Mouse (Mus musculus) left cerebral cortex, postnatal 25 days (tissue): ENCODE data around the gene Snrpg. TPM values are rescaled to one million over a fixed set of nuclear protein-coding genes. Genes with fewer than 3 reads are reported as not detected.

ENCODE experiments used
- DNase-seq, 2 experiments: peaks; one replicate each; pipeline ENCODE4 v3.0.0; 2022; ENCODE audit warnings: low spot score in 2 of 2, mixed read lengths in 1 of 2
- intact Hi-C: fragments of 180-260 bp; cut with DNase I; formaldehyde crosslinking; loops from one replicate; pipeline ENCODE4 v1.15.1; 2025
- total RNA-seq, 2 experiments: library from RNA; stranded (reverse); gene quantifications; 2 replicates each; pipeline ENCODE4 v1.2.3; 2021

The Snrpg gene
- total RNA-seq, 2 experiments from 2014 or later: 58.9 to 62.2 TPM

DNA sequence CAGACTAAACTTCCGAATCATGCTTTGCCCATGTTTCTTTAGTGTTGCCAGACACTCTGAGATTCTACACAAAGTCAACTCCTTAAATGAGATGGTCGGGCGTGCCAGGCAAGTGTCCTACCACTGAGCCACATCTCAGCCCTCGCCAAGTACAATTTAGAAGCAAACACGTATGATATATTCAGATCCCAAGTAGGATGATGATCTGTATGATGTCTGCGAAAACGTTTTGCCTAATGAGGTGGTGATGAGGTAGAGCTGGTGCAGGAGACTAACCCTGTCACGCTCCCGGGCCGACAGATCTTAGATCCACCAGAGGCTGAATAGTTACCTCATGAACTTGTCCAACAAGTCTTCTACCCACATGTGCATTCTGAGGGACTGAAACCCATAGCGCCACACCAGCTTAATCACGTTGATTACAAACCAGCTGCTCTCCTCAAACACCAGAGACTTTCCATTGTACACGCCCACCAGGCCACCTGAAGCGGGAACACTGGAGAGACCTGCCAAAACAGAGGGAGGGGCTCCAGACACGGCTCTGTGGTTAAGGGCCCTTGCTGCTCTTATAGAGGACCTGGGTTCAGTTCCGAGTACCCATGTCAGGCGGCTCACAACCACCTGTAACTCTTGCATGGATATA is 23.1 kb downstream of the Snrpg start:
- no peak for DNase-seq
- intact Hi-C loops: no loop called here

DNA sequence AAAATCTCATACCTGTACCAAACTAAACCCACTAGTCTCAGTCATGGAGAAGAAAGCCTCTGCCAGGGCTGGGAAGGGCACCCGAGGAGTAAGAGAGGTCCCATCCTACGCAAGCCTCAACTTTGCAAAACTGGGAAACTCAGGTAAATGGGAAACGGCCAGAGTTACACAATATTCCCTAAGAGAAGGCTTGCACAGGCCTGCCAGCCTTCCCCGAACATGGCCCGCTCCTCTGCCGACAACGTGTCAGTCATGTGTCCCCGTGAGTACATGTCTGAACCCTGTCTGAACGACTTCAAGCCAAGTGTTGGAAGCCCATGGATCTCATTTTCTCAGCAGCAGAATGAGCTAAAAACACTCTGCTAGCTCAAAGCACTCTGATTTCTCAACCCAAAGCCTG is 23.9 kb downstream of the Snrpg start:
- no peak for DNase-seq
- intact Hi-C loops: no loop called here

DNA sequence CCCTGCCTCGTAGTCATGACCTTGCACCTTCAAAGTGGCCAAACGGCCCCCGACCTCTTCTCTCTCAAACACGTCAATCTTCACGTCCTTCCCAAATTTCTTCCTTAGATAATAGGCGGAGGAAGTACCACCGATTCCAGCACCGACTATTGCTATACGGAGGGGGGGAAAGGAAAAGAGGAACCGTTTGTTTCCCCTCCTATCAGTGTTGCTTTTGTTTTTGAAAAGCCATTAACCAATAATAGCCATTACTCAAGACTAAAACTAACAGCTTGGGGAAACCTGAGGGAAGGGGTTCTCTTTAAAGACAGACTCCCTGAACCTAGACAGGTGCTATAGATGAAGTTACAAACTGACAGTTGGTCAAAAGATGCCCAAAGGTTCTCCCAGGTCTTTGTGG is 24.9 kb downstream of the Snrpg start:
- intact Hi-C loops: loop anchor here (2.0 kb wide), 2 partner anchors 31 to 267 kb away; partner anchors contain the start of gene Fam136a

DNA sequence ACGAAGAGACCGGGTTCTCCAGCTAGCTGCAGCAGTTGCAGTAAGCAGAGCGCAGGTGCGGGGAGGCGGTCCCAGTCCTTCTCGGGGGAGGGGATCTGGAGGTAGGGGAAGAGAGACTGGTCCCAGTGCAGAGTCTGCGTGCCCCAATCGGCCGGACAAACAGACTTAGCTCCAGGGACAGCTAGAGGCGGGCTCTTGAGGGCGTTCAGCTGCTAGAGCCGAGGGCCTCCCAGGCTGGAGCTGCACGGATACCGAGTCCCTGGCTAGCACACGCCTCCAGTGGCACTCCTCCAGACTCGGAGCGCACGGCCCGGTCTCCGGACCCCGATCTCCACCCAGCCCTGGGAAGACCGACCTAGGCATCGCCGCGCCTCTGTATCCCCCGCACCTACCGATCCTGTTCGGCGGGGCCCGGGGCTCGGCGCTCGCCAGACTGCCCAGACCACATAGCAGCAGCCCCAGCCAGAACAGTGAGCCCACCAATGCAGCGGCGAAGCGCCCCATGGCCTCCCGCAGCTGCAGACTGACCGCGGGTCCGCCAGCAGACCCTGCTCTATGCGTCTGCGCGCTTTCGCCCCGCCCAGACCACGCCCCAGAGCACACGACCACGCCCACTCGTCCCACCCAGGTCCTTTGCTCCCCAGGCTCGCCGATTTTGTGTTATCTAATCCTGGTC is 25.6 kb downstream of the Snrpg start, which contains the start of gene Pcyox1:
Gene Pcyox1, minus strand, starts transcription at position 574 of the 676 bp plus-strand sequence.
- intact Hi-C loops: loop anchor here (2.0 kb wide), 2 partner anchors 32 to 268 kb away; partner anchors contain the start of gene Fam136a
- peak; percentile 87 to 89 for DNase-seq

More for the DNA sequence above, 24.9 kb downstream of the Snrpg start:
- DNase-seq: no peak

DNA sequence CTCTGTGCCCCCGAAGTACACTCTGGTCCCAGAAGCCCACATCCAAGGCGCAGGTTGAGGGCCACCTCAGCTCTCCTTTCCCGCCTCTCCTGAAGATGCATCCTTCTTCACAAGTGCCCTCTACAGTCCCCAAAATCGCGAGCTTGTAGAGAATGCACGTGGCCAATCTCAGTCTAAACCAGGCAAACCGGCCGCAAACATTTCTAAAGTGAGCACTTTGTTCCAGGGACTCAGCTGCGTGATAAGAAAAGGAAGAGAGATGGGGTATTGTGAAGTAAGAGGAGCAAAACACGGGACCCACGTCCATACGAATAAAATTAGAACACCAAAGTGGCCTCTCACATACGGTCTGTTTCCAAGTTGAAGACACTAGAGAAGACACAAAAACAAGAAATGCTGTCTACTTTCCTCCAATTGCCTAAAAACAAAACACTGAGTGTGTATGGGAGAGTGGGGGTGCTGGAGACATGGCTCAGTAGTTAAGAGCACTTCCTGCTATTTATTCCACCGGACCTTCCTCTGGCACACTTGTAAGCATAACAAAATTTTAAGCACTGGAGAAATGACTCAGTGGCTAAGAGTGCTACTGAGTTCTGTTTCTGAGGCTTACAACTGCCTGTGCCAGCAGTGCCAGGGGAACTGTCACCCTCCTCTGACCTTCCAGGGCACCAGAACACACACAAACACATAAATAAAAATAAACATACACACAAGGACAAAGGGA is 26.3 kb downstream of the Snrpg start:
- no peak for DNase-seq
- intact Hi-C loops: loop anchor here (2.0 kb wide), 2 partner anchors 33 to 269 kb away; partner anchors contain the start of gene Fam136a

DNA sequence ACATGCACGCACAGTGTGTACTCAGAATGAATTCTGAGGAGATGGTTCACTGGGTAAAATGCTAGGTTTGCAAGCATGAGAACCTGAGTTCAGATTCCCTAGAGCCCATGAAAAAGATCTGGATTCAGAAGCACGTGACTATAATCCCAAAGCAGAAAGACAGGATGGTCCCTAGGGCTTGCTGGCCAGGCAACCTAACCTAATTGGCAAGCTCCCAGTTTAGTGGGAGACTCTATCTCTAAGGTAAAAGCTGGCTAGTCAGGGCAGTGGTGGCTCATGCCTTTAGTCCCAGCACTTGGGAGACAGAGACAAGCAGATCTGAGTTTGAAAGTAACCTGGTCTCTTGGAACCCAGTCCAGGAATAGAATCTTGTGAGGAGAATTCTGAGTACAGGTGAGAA is 27.9 kb downstream of the Snrpg start:
- intact Hi-C loops: no loop called here
- DNase-seq: no peak

DNA sequence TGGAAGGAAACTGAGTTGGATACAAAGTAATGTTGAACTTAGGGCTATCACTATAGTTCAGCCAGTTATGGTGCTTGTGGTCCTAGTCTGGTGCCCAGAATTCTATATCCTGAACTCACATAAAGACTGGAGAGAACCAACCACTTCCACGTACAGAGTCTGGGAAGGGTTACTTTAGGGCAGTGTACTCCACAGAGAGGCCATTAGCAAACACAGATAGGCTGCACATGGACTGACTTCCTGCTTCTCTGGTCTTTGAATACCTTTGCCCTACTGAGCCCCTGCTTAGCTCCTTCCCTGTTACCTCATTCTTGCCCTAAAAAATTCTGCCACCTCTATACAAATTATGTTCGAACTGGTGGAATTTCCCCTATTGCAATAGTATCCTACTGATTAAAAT is 28.9 kb downstream of the Snrpg start:
- intact Hi-C loops: no loop called here

DNA sequence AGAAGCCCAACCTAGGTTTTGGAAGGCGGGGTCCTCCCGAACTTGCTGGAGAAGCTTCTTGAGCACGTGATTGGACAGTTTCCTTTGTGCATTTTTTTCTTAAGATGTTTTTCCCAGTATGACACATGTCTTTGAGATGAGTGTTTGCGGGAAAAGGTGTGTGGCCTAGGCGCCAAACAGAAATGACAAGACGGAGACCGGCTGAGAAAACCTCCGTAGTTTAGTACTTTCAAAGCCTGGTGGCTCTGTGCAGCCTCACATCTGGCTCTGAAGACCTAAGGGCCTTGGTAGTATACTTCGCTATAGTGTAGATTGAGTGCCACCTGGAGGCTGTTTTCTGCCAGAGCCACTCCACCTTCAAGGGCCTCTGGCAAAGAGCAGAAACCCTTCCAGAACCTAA is 29.9 kb downstream of the Snrpg start:
- peak; percentile 51 to 67 for DNase-seq
- intact Hi-C loops: no loop called here

More for the DNA sequence above, 28.9 kb downstream of the Snrpg start:
- no peak for DNase-seq

DNA sequence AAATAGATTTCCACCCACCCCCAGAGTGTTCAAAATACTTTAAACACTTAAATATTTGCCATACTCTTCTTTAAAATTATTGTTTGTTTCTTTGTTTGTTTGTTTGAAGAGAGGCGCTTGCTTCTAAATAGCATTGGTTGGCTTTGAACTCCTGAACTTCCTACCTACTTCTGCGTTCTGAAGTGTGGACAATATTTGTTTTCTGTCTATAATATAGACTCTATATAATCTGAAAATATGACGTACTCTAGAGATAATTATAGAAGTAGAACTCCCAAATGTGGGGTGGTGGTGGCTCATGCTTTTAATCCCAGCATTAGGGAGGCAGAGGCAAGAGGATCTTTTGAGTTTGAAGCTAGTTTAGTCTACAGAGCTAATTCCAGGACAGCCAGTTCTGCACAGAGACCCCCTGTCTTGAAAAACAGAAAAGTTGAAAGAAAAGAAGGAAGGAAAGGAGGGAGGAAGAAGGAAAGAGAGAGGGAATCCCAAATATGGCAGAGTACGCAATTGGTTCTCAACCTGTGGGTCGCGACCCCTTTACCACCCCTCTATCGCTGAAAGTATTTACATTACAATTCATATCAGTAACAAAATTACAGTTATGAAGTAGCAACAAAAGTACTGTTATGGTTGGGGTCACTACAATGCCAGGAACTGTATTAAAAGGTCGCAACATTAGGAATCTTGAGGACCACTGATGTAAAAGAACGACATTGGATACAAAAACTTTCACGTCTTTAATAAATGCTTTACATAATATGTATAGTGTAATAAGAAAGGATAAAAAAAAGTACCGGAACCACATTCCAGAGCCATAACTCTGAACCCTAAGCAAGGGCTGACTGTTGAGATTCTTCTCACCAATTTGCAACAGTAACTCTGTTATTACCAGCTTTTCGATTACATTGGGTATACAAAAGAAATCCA is 31.8 kb downstream of the Snrpg start:
- intact Hi-C loops: no loop called here
- no peak for DNase-seq

DNA sequence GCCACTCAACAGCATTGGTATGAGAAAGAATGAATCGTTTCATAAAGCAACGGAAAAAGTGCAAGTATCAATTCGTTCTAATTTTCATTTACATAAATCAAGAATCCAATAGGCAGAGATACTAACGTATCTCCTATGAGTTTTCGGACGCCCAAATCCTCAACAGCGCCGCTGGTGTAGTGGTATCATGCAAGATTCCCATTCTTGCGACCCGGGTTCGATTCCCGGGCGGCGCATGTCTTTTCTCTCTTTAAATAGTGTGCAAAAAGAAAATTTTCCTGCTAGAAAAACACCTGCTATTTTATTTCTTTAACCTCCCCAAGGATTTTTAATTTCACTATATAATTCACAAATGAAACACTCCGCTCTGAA is 32.6 kb downstream of the Snrpg start:
- peak; percentile 92 to 96 for DNase-seq
- intact Hi-C loops: no loop called here

DNA sequence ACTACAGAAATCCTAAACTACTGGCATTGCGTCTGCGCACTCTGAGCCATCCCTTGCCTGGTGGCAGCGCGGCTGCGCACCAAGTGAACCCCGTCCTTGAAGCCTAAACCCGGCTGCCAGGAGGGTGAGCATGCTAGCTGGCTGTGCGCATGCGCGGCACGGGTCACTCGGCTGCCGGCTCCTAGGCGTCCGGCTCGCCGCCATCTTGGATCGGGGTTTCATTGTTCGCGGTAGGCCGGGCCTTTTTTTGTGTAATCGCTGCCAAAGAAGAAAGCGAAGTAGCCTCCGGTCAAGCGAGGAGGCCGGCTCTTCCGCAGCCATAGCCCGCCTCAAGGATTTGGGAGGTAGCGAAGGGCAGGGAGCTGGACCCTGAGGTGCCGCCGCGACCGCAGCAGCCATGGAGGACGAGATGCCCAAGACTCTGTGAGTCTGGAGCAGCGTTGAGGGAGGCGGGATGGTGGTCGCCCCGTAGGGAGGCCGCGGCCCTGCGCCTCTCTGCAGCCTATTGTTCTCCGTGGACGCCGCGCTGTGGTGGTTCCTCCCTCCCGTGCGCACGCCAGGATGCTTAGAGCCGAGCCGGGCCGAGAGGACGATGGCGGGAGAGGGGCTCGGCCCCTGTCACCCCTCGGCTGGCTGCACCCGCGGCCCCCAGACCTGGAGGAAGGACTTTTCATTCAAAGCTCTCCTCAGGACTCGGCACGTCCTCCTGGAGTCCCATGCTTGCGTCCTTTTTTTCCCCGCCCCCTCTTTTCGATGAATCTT is 33.2 kb downstream of the Snrpg start, which contains the start of gene Tia1:
Gene Tia1, plus strand, starts transcription at position 120 of the 762 bp plus-strand sequence.
- intact Hi-C loops: no loop called here
- DNase-seq: peak; percentile 97 to 98

DNA sequence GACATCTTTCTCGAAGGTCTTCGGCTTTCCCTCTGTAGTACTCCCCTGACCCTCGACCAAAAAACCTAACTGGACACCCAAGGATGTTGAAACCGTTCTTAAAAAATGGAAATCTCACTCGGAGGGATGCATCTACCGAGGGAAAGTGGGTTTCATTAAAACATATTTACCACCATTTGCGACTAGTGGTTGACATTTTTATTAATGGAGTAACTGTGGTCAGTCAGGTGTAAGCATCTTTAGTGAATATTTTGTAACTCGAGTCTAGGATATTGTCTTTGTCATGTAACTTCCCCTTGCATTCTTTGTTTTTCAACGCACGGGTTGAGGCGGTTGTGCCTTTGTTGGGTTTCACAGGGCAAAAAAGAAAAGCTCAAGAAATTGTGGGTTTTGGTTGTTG is 33.9 kb downstream of the Snrpg start:
- intact Hi-C loops: no loop called here
- DNase-seq: no peak

DNA sequence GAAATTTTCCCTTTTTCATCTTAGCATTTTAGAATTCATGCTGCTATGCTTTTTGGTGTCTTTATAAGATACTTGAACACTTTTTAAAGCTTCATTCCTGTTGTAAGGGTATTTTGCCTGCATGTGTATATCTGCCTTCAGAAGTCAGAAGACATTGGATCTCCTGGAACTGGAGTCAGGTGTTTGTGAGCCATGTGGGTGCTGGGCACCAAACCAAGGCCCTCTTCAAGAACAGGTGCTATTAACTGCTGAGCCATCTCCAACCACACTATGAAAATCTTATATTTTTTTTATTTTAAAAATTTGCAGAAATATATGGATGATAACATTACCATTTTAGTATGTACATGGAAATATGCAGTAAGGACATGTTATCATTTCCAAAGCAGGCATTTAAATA is 35.2 kb downstream of the Snrpg start:
- no peak for DNase-seq
- intact Hi-C loops: no loop called here

DNA sequence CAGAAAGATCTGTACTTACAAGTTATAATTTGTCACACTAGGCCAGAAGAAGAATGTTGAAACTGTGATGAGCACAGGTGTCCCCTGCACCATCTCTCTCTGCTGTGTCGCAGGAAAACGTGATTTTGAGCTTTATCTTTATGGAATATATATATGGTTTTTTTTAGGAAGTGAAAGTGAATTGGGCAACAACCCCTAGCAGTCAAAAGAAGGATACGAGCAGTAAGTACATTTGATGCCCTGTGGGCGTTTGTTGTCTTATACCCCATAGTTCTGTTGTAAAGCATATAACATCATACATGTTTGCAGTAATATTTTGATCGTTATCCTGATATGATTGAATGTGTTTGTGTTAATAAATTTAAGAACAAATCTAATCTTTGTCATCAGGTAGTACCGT is 47.6 kb downstream of the Snrpg start:
- intact Hi-C loops: no loop called here
- no peak for DNase-seq

DNA sequence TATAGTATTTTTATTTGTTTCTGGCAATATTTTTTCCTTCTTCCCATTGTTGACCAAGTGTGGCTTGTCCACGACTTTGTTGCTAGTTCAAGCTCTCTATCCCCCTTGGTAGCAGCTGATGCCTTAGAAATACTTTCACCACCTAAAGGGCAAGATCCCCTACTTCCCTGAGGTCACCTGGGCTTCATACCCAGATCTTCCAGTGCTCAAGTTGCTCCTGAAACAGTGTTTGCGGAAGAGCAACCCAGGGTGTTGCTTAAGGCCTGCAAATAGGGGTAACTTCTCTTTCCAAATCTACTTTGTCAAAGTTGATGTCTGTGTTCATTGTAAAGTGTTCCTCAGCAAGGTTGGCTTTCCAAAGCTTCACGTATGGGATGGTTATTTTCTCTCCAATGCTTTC is 48.1 kb downstream of the Snrpg start:
- DNase-seq: no peak
- intact Hi-C loops: no loop called here

DNA sequence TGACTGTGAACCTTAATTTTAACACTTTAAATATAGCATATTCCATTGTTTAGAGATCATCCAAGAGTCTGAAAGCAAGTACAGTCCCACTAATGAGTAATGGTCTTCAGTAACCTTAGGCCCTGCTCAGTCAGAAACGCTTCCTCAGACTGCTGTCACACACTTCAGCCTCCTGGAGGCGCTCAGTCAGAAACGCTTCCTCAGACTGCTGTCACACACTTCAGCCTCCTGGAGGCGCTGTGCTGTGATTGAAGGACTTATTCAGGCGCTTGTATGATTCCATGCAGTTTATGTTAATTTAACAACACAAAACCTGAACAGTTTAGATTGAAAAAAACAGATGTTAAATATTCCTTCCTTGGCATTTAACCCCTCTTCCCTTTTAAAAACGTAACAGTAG is 49.4 kb downstream of the Snrpg start:
- no peak for DNase-seq
- intact Hi-C loops: no loop called here

DNA sequence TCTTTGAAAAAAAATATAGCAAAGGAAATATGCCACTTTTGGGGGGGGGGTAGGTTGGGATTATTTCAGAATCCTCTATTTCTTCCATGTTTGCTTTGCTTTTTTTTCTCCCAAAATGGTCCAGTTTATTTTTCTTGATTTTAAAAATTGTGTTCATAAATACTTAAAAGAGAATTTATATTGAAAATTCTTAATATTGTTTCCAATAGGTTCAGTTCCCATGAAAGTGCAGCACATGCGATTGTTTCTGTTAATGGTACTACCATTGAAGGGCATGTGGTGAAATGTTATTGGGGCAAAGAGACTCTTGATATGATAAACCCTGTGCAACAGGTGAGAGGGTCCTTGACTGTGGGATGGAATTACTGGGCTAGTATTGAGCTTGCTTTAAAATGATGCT is 55.3 kb downstream of the Snrpg start, which contains the start of gene Gm44790:
Gene Gm44790, plus strand, starts transcription at position 301 of the 400 bp plus-strand sequence.
- no peak for DNase-seq
- intact Hi-C loops: no loop called here
